Mouse (Mus musculus): Measurements from ENCODE around the gene Wnk2.
"Not testable (repeated sequence)": the region's sequence is repeated elsewhere in the genome, so short reads cannot be mapped to it uniquely, and the experiment has no call there.

The Wnk2 gene

DNA sequence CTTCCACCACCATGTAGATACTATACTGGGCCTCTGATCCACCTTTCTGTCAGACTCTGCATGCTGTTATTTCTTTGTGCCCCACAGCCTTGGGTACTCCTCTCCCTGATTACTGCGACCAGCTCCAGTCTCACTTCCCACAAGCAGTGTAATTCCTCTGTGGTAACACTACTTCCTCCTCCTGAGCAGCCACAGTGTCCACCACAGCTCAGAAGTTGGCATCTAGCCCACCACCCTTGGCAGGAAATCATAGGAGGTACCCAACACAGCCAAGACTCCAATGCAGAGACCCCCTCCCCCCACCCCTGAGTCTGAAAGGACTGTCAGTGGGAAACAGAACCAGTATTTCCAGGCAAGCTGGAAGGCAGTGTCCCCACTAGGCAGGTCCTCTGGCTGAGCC is 47.4 kb downstream of the Wnk2 start:
- intact Hi-C loops (cut with DNase I), result no loop called here

DNA sequence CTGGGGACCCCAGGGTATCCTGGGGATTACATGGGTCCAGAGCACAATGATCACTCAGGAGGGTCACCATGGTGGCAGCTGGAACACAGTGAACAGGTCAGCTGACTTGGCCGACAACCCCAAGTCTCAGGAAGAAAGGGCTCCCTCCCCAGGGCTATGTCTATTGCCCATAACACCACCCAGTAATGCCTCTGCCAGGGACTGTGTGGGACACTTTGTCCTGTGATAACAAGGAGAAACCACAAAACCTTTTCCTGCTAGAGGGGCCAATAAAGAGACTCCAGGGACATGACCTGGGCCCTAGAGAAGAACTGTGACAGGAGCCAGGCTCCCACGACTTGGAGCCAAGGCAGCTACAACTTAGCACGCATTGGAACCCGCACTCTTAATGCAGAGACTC is 51.0 kb downstream of the Wnk2 start:
- intact Hi-C loops (cut with DNase I), result no loop called here

DNA sequence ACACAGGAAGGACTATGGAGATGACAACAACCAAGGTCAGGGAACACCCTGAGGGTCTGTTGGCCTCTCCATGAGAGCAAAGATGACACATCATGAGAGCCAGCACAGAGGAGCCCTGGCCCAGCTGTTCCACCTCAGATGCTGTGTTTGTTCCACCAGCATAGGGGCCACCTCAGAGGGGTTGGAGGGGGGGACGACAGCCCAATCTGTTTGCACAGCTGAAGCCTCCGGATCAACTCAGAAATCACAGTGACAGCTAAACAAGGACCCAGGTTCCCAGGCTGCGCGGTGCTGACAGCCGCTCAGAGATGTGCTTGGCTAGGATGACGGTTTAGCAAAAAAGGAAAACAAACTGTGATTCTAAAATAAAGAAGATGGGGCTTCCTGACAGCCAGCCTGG is 53.1 kb downstream of the Wnk2 start:
- intact Hi-C loops (cut with DNase I), result no loop called here

DNA sequence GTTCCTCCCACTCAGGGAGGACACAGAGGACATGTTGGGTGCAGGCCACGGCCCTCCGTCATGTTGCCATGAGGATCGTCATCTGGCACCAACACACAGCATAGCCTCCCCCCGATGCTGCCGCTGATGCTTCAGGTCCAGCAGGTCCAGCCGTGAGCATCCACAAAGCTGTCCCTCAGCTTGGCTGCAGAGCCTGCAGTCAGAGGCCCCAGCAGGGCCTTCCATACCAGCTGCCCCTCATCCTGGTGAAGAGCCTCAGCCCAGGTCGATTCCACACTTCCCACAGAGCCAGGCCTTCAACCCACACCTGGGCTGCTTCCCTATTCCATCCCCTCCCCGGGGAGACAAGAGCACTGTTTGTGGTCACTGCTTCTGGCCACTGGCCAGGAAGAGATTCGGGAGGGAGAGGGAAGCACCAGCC is 54.3 kb downstream of the Wnk2 start:
- intact Hi-C loops (cut with DNase I), result no loop called here

DNA sequence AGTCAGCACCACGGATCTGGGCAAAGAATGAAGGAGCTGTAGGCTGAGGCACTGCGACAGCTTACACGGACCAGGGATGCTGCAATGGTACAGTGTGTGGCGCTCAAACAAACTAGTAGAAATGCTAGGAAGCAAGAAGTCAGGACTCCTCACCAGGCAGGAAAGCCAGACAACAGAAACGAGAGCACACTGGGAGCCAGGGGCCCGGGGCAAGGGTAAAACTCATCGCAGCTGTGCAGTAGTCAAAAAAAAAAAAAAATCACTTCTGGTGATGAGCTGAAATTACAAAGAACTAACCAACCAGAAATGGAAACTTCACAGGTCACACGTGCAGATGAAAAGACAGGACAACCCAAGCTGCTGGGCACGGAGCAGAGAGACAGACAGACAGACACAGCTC is 55.2 kb downstream of the Wnk2 start:
- intact Hi-C loops (cut with DNase I), result no loop called here

DNA sequence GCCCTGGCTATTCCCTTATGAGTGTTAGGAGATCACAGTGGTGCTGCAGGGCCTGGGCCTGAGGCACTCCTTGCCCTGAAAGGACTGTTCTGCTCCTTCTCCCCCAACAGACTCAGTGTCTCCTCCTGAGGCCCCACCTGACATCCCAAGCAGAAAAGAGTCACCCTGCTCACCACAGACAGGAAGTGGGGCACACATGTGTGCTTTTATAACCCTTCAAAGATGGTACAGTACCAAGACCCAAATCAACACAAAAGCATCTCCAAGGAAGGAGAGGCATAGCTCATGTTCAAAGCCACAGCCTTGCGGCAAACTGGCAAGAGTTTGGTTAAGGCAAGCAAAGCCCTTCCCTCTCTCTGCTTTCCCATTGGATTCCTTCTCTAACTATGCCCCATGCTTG is 57.6 kb downstream of the Wnk2 start:
- intact Hi-C loops (cut with DNase I), result no loop called here

DNA sequence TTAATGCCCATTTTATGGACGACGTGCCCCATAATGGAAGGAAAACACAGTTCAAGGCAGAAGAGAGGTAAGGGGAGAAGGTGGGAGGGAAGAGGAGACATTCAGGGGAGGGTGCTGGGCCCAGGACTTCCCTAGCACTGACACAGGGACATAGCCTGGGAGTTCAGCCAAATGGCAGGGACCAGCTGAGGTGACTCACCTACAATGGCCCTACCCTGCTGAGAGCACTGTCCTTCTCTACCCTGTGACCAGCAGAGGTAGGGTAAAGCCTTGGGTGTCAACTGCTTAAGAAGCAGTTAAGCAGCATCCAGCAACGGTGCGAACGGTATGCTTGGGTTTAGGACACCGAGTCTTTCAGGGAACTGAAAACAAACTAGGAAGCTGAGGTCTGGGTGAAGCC is 58.9 kb downstream of the Wnk2 start:
- intact Hi-C loops (cut with DNase I), result no loop called here

DNA sequence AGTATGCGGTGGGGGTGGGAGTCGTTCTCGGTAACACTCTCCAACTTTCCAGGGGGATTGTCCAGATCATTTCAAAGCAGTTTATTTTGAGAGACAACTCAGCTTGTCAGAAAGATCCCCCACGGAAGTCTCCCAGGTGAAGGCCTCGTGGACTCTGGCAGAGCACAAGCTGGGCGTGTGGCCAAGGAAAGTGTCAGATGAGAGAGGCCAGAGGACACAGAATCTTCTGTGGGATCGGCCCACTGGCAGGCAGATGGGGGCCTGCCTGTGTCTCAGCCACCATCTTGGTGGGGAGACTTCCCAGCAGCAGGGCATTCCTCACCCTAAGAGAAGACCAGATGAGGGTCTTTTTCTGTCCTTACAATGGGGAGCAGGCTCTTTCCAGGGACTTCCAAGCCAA is 60.4 kb downstream of the Wnk2 start:
- intact Hi-C loops (cut with DNase I), result no loop called here

DNA sequence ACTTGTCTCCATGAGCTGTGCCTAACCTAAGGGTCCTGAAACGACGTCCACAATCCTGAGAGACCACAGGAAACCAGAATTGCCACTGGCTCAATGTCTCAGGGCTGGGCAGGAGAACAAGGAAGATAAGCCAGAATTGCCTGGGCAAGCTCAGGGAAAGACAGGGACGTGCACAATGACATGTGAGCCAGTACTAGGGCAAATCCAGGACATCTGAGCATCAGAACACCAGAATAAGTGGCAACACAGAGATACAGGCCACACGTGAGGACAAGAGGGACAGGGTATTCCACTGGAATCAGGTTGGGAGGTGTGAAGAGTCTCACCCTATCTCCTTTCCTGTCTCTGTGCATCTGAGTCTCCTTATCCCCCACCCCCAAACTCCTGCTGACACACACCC is 61.4 kb downstream of the Wnk2 start:
- intact Hi-C loops (cut with DNase I), result no loop called here

DNA sequence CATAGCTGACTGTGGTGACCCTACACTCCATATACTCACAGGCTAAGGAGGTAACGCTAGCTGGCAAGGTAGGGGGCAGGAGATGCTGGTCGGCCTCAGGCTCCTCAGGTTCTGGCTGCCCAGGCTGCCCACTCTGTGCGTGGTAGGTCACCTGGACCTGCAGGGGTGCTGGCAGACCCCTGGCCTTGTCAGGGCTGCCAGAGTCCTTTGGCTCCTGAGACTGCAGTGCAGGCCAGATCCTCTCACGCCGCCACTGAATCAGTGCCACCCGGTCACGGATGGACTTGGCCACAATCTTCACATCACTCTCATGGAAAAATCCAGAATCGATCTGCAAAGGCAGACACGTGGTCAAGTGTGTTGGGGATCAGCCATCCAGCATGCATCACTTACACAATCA is 62.6 kb downstream of the Wnk2 start:
- intact Hi-C loops (cut with DNase I), result no loop called here

DNA sequence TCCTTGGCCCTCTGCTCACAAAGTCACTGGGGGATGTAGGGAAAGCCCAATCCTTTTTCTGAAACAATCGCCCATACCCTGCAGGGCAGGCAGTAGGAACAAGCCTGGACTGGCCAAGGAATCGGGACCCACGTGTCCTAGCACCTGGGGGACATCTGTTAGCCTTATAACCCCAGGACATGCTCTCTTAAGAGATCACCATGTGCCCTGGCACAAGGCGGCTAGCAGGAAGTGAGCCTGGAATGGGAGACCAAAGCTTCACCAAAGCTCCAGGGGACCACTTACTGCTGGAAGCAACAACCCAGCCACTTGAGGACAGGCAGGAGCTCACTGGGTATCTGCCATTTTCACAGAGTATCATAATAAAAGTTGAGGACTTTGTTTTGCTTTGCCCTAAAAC is 63.0 kb downstream of the Wnk2 start:
- intact Hi-C loops (cut with DNase I), result no loop called here

DNA sequence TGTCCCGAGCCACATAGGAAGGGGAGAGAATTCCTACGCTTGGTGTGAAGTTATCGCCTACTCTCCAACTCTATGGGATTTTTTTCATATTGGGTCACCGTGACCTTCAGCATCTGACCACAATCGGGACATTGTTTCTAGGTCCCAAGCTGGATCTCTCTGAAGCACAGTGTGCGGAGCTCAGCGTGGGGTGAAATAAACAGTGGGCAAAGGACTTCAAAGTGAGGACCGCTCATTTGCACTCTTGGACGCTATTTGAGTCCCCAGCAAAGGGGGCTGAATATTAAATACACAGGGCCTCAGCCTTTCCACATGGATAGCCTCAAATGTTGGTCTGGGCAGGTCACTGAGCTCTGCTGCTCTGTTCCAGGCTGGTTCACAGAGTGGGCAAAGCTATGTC is 63.9 kb downstream of the Wnk2 start:
- intact Hi-C loops (cut with DNase I), result no loop called here

DNA sequence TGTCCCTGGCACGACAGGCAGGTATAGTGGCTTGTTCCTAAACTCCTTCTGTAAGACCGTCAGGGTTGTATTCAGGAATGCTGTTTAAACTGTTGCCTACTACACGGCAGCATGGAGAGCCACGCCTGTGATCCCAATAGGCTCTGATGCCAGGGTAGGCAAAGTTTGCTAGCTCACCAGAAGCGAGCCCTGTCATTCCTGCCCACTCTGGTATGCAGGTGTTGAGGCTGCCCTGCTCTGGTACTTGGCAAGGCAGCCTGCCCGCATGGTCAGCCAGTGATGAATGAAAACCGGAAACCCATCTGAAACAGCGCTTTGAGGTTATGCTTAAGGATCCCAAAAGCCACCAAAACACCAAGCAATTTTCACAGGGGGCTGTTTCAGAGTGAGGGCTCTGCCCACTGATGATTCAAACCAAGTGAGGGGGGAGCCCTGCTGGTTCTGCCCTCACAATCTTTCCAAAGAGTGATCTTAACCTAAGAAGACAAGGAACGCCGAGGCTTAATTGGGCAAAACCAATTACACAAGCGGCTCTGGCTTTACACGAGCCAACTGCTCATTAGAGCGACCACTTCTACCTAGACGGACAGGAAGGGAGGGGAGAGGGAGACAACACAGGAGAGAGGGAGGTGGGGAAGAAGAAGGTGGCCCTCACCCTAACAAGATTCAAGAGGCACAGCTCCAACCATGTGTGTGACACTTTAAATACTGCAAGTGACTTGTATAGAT is 65.5 kb downstream of the Wnk2 start:
- intact Hi-C loops (cut with DNase I), result no loop called here

DNA sequence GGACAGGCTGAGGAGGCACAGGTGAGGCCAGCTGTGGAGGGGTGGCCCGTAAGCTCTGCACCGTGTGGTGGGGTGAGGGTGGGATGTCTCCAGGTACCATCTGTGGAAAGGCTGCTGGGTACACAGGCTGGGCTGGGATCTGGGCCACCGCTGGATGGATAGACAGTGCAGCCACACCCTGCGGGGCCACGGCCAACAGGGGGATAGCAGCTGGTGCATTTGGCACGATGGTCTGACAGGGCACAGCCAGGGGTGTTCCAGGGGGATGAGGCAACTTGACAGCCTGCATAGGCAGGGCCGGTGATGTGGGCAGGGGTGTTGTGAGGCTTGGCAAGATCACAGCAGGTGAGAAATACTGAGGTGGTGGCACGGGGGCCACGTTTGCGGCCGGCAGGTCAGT is 71.6 kb downstream of the Wnk2 start:
- intact Hi-C loops (cut with DNase I), result no loop called here

DNA sequence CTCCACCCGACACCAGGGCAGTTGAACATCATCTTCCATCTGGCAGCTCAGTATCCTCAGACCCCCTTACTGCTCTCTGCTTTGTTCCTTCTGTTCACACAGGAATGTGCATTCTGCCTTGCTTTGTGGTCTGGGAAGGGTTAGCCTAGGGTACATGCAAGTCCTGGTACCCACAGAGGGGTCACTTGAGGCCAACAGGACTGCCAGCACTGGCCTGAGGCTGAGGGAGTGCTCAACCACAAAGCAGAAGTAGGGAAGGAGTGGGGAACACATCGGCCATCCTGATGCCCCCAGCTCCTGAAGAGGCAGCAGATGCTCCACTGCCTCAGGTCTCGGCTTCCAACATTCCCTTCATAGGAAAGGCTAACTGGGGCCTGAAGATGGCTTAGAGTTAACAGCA is 72.4 kb downstream of the Wnk2 start:
- intact Hi-C loops (cut with DNase I), result no loop called here

DNA sequence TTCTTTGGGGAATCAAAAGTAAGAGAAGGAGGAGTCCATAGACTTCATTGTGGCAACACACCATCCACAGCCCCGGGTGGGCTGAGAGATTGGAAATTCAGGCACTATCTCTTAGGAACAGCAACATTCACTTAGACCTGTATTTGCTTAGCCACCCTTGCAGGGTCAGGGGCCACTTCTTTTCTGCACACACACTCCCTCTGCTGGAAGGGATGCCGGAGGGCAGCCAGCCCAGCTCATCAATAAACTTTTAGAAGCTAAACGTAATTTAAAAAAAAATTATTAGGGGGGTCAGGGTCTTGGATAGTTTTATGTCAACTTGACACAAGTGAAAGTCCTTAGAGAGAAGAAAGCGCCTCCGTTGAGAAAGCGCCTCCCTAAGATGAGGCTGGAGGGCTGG is 74.5 kb downstream of the Wnk2 start:
- intact Hi-C loops (cut with DNase I), result no loop called here

DNA sequence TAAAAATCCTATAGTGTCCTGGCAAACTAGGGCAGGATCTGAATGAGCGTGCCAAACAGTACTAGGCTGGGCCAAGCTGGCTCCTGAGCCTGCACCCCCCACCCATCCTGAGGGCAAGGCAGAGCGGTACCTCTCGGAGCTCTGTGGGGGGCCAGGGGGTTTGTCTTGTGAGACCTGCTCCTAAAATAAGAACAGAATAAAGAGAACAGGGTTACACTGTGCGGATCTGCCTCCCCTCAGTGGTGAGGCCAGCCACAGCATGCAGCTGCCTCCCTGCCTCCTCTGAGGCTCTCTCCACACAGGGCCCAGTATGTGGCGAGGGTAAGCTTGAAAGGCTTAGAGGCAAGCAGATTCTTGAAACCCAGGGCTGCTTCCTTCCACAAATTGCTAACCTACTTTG is 76.0 kb downstream of the Wnk2 start:
- intact Hi-C loops (cut with DNase I), result no loop called here

DNA sequence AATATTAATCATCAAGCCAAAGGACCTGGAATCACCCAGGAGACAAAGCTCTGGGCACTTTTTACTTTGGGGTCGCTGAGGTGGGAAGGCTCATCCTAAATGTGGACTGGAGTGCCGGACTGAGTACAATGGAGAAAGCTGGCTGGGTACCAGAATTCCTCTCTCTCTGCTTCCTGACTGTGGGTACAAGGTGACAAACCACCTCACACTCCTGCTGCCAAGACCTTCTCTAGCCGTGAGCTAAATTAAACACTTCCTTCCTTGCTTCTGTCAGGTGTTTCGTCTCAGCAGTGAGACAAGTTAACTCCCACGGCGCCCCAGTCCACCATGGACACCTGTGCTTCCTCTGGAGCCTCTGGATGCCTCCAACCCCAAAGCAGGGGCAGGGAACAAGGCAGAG is 77.8 kb downstream of the Wnk2 start:
- intact Hi-C loops (cut with DNase I), result loop anchor here (5.0 kb wide), 1 partner anchor 42 kb away; no protein-coding TSS in a partner anchor

DNA sequence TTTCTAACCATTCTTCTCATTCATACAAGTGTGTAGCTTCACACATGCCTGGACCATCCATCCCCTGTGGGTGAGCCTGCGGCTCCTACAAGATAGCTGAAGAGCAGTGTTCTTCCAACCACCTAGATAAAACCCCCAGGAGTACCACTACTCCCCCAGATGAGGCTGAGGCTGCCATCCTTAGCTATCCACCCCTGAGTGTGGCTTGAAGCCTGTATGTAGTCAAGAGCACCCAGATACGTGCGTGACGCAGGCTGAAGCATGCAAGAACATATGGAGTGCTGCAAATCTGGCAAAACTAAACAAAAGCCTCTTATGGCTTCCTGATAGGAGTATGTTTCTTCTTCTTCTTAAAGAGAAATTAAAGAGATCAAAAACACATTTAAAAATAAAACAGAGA is 78.4 kb downstream of the Wnk2 start:
- intact Hi-C loops (cut with DNase I), result loop anchor here (5.0 kb wide), 1 partner anchor 43 kb away; no protein-coding TSS in a partner anchor

DNA sequence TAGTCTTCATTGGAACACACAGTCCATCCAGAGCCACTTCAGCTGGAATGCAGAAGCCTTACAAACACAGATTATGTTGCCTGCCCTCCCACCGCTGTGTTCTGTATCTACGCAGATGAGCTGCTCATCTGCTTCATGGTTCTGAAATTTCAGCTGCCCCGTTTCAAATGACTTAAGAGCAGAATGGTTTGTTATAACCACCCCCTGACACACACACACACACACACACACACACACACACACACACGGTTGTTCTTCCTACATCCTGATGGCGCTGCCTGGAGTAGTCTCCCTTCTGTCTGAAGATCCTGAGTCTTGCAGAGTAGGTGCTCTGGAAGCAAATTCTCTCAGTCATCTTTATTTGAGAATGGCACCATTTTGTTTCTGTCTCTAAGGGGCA is 83.6 kb downstream of the Wnk2 start:
- intact Hi-C loops (cut with DNase I), result no loop called here

DNA sequence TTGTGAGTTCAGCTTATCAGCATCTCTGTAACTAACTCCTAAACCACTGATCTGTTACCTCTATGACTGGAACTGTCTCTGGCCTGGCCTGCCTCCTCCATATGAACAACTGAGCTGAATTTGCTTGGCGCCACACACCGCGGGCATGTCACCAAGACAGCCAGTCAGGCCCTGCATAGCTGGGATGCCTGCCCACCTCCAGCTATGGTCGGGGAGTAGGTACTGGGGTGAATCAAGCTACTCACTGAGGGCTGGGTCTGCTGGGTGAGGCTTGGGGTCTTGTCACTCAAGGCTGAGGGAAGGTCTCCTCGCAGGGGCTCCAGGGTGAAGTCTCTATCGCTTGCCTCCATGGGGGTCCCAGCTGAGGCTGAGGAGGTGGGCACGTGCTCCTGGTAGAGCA is 87.4 kb downstream of the Wnk2 start:
- intact Hi-C loops (cut with DNase I), result no loop called here

DNA sequence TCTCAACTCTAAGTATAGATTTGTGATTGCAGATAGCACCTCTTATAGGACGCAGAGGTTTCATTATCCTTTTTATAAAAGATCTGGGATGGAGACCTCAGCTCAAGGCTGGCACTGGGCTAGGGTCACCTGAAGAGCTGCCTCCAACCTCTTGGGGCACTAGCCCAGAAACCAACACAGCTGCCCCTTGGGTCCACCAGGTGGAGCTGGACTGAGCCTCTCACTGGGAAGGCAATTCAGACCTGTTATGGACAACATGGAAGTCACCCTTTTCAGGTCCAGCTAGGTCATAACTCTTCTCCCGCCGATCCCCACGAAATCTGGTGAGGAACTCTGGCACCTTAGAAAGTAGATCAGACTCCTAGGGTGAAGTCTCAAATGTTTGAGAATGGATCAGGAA is 89.3 kb downstream of the Wnk2 start:
- intact Hi-C loops (cut with DNase I), result loop anchor here (2.0 kb wide), 1 partner anchor 112 kb away; no protein-coding TSS in a partner anchor

DNA sequence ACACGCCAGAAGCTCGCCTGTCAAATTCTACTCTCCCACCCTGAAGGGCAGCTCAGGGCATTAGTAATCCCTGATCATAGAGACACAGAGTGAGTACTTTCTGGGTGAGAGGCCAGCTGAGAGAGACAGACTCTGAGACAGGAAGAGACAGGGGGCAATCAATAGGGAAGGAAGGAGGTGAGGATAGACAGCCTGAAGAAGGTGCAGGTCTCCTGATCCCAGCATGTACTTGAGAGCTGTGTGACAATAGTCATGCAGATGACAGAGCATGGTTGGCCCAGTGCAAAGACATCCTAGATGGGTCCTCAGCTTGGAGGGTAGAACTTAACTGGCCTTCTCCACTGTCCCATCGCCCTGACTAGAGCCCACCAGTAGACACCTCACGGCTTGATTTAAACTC is 91.5 kb downstream of the Wnk2 start:
- intact Hi-C loops (cut with DNase I), result no loop called here

DNA sequence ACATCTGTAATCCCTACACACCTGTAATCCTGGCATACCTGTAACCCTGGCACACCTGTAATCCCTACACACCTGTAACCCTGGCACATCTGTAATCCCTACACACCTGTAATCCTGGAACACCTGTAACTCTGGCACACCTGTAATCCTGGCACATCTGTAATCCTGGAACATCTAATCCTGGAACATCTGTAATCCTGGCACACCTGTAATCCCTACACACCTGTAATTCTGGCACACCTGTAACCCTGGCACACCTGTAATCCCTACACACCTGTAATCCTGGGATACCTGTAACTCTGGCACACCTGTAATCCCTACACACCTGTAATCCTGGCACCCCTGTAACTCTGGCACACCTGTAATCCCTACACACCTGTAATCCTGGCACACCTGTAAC is 93.1 kb downstream of the Wnk2 start:
- intact Hi-C loops (cut with DNase I), result not testable (repeated sequence)

Data from adrenal gland (tissue).